Mouse (Mus musculus) frontal cortex, adult 2 months (tissue): Measurements from ENCODE around the gene Kat5. TPM values are rescaled to one million over a fixed set of nuclear protein-coding genes. Genes with fewer than 3 reads are reported as not detected.
A peak's percentile ranks its signal among the peaks of the same experiment; 100 is the strongest.

Source experiments
- DNase-seq, 2 experiments: peaks; one replicate each; pipeline ENCODE4 v3.0.0; 2022; ENCODE audit warnings: low spot score in 1 of 2; ENCODE audit errors: extremely low spot score in 1 of 2
- polyA plus RNA-seq: library from polyadenylated mRNA; depleted of rRNA; stranded (reverse); fragments of >200 nt; gene quantifications from 2 replicates; pipeline ENCODE4 v1.2.3, GENCODE M21; 2012

Gene Kat5
- polyA plus RNA-seq, 1 experiment = 111 TPM

DNA sequence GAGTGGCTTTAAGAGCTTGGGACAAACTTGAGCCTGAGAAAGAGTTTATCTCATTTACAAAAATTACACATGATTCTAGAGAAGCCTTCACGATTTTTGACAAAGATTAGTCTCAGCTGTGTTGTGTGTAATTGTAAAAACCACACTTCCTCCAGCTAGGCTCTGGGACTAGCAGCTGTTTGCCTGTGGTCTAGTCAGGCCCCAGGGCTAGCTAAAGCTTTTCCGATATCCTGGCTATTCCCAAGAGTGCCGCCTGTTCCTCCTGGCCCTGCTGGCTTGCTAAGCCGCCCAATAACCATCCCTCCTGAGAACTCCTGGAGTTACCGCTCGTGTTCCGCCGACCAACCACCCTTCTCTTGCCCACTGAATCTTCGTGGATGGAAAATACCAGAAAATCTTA is 22.1 kb upstream of the Kat5 start:
- no peak for DNase-seq

DNA sequence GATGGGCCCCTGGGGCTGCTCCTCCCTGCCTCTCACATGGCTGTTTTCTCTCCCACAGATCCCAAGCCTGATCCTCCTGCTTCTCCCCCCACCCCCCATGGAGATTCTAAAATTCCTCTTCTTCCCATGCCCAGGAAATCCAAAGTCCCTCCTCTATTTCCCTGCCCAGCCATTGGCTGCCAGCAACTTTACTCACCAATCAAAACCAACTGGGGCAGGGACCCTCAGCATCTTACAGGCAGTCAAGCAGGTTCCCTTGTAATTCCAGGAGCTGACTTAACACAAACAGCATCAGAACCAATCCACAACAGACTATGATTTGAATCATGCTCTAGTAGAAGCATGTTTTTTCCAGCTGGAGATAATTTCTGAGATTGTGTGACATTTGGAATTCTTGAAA is 19.9 kb upstream of the Kat5 start:
- no peak for DNase-seq

DNA sequence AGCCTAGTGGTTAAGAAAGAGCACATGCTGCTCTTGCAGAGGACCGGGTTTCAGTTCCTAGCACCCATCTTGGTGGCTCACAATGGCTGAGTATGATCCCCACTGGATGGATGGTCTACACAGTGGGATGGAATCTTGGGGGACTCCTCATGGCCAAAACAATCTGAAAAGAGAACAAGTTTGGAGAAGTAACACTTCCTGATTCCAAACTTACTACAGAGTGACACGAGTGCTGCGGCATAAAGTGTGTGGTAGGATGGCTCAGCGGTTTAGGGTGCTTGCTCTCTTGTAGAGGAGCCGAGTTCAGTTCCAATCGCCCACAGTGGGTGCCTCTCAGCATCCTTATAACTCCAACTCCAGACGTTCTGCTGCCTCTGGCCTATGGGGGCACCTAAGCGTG is 15.3 kb upstream of the Kat5 start:
- no peak for DNase-seq

DNA sequence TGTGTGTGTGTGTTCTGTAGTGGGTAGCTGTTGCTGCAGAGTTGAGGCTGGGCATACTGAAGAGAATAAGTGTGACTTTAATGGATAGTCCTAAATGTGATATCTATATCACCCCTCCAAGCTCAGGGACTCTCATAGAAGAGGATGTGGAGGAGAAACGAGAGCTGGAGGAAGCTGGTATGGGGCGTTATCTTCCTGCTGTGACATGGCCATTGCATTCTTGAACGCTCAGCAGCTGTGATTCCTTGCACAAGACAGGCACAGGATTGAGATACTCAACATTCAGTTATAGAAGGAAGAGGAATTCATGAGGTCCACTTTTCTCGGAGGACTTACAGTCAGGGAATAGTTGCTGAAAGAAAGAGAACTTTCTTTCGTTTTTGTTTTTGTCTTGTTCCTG is 11.8 kb upstream of the Kat5 start:
- no peak for DNase-seq

DNA sequence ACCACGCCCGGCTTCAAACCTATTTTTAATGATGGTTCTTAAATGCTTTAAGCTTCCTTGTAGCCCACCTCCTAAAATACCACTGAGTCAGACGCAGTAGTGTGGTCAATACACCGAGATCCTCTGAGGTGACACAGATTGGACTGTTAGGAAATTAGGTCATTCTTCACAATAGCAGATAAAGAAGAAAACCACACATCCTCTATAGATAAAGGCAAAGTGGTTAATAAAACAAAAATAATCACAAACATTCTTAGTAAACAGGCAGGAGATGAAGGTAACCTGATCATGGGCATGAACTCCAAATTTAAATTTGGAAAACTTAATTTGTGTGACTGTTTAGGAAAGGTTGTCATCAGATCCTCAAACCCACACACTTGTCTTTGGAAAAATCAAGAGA is 10.0 kb upstream of the Kat5 start:
- DNase-seq = no peak

DNA sequence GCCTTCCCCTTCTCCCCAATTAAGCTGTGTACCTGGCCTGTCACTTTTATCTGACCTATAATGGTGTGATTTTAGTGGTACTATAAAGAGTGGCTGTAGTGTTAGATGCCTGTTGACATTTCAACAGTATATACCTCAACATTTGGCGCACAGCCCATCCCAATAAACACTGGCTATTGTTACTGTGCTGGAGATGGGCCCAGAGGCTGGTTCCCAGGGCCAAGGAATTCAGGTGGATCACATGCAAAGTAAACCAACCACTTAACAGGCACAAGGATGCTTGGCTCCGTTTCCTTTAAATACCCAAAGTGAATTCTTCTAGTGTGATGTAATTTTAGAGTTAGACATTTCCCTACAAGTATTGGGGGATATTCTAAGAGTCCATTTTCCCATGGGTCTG is 4.9 kb upstream of the Kat5 start:
- DNase-seq = no peak

DNA sequence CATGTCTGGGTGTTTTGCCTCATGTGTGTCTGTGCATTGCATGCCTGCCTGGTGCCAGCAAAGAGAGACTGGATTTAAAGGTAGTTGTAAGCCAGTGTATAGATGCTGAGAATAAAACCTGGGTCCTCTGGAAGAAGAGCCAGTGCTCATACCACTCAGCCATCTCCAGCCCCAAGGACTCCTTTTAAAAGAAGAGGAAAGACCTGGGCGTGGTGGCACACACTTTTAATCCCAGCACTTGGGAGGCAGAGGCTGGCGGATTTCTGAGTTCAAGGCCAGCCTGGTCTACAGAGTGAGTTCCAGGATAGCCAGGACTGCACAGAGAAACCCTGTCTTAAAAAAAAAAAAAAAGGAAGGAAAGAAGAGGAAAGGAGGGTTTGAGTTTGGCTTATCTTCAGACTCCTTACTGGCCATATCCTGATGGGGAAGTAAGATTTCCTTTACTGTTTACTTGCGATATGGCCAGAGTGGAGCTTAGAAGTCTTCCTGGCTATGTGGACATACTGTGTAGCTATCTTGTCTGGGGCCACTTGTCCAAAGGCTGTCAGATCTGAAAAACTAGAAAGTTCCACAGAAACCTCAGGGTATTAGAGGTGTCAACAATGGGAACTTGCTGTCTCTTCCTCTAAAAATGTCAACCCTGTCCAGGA is 2.9 kb upstream of the Kat5 start:
- DNase-seq = no peak

DNA sequence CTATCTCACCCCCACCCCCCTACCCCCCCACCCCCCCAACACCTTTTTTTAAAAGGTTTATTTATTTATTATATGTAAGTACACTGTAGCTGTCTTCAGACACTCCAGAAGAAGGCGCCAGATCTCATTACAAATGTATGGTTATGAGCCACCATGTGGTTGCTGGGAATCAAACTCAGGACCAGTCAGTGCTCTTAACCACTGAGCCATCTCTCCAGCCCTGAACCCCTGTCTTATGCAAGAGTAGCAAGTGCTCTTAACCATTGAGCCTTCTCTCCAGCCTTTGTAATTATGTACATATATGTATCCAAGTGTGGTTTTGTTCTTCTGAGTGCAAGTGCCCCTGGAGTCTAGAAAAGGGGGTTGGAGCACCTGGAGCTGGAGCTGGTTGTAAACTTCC is 1.9 kb upstream of the Kat5 start:
- no peak for DNase-seq

DNA sequence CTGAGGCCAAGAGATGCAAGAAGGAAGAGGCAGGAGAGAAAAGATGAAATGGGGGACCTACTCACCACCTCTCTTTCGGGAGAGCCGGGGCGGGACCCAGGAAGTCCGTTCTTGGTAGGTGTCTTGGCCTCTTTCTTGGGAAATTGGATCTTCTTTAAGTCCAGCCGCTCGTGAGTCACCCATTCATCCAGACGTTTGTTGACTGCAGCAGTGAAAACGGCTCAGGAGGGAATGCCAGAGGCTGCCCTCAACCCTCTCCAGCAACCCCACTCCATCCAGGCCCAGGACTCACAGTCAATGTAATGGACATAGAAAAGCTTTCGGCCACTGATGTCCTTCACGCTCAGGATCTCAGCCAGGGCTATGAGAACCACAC is 878 bp downstream of the Kat5 start:
- DNase-seq = no peak

DNA sequence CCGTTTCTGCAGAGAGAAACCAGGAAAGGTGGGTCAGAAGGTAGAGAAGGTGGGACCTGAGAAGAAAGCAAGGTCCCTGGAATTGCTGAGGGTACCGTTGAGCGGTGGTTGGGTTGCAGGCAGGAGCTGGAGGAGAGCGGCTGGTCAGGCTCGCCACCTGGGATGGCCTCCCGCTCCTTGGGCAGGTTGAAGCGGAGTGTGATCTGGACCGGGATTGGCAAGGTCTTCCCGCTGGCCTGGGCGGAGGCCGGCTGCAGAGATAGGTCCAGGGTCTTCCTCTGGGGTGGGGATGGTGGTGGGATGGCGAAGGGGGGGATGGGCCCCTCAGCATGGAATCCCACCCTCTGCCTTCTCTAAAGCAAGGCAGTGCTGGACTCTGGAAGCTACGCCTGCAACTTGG is 1.3 kb downstream of the Kat5 start:
- no peak for DNase-seq

DNA sequence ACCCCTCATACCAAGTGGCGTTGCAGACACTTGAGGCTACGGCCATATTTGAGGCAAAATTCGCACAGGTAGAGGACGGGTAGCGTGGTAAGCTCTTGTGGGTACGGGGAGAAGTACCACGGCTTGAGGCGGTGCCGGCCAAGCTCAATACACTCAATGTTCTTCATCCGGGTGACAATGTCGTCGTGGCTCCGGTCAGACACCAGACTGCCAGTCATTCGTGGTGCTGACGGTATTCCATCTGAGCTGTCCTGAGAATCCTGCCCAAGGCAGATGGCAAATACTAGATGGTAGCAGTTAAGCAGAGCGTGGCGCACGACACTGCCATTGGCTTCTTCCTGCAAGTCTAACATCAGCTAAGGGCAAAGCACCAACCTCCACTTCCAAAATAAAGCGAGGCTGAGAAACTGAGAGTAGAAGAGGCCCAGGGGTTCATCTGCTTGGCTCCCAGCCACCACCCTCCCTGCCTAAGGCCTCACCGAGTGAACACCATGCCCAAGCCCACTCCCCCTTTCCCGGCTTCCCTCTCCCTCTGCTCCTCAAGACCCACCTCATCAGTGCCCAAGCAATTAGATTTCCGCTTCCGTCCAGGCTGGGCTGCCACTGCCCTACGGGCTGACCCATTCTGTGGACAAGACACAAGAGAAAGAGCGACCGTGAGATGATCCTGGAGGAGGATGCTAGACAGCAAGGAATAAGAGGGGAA is 2.2 kb downstream of the Kat5 start:
- no peak for DNase-seq

DNA sequence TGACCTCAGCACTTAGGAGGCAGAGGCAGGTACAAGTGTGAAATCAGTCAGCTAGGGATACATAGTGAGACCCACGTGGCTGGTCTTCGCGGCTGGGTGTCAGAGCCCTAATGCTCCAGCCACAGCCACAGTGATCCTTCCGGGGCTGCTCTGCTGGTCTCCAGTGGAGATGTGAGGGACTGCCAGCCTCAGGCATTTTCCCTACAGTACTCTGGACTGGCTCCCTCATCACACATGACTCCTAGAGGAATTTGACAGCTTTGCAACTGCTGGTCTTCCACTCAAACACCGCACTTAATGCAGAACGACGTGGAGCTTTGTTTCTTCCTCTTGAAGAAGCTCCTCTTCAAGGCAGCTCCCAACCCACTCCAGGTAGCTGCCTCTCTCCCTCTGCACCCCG is 3.8 kb downstream of the Kat5 start:
- DNase-seq = no peak

DNA sequence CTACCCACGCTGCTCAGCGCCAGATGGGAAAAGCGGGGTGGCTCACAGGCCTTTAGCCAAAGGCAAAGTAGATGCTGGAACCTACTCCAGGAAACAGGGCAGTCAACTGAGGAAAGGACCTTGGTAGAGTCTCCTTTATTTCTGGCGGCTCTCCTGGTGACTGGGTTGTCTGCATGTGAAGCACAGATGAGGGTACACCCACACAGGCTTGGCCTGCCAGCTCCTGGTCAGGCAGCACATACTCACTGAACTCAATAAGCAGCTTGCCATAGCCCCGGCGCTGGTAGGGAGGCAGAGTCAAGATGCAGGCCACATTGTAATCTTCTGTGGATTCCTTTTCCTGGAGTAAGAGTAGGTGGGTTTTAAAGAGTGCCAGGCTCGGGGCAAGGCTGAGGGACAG is 4.9 kb downstream of the Kat5 start:
- no peak for DNase-seq

DNA sequence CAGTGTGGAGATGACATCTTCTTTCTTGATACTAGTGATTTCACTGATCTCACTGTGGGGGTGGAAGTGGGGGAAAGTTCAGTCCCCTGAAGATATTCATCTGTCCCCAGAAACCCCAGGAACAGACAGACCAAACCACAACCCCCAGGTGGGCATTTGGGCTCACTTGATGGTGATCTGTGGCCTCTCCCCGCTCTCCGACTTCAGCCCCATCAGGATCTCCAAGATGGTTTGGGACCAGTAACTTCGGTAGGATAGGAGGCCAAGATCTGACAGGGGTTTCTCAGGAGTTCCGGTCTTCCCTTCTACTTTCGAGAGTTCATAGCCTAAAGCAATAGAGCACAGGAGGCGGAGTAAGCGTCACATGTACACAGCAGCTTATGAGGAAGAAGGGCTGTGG is 6.4 kb downstream of the Kat5 start:
- DNase-seq = no peak

DNA sequence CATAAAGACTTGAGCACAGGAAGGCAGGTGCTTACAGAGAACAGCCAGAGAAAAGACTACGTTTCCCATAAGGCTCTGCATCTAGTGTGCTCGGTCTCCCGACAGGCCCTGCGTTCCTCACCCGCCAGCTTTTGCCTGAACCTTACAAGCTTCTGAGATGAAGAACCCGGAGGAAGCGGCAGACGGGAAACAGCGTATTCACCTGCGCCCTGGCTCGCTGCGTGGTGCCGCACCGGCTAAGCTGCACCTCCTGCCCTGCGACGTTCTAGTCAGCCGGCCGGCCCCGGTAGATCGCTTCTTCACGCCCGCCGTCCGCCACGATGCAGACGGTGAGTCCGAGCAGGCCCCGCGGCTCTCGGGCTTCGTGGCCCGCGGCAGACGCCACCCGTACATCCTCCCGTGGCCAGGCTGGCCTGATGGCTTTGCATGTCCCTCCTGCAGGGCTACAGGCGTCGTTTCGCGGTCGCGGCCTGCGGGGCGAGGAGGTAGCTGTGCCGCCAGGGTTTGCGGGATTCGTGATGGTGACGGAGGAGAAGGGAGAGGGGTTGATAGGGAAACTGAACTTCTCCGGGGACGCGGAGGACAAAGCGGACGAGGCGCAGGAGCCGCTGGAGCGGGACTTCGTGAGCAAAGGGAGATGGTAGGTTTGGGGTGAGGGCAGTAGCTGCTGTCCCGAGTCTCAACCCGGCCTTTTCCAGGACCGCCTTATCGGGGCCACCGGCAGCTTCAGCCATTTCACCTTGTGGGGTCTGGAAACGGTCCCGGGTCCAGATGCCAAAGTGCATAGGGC is 8.1 kb downstream of the Kat5 start, which contains the start of gene Rnaseh2c:
Gene Rnaseh2c (plus strand): TSS at position 122 of the 790 bp plus-strand sequence.
- peak; percentile 76 to 87 for DNase-seq

DNA sequence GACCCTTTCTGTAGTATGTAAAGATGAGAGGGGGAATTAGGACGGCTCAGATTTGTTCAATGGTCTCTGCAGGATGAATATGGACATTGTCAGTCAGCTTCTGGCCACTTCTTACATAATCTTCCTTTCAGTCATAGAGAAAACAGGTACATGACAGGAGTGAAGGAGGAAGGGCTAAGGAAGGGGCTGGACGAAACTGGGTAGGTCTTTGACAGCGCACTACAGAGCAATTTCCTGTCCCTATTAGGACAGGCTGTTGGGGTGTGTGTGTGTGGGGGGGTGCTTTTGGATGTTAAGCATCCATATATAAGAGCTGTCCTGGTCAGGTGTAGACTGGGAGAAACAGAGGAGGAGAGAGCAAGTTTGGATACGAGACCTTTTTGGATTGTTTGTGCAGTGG is 10.8 kb downstream of the Kat5 start:
- no peak for DNase-seq

DNA sequence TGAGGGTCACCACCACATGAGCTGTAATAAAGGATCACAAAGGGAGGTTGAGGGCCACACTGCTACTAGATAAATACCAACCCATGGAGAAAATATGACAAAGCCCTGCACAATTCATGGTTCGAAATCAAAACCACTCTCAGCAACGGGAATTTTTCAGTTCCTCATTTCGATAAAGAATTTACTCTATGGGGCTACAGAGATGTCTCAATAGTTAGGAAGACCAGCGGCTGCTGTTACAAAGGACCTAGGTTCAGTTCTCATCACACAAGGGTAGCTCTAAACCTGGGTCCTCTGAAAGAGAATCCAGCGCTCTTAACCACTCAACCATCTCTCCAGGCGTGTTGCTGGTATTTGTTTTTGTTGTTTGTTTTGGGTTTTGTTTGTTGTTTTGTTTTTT is 18.1 kb downstream of the Kat5 start:
- no peak for DNase-seq

DNA sequence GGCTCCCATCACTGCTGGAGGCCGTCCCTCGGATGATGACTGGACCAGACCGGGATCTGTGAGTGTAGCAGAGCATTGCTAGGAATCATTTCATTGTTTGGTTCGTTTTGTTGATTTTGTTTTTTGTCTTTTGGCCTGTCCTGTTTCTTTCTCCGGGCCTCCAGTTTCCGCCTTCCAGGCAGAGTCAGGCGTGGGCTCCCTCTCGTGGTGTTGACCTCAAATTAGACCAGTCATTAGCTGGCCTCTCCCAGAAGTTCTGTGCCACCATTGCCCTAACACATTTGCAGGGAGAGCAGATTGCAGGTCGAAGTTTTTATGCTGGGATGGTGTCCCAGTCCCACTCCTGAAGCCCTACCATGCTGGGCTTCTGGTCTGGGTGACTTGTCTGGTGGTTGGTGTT is 20.9 kb downstream of the Kat5 start:
- no peak for DNase-seq

DNA sequence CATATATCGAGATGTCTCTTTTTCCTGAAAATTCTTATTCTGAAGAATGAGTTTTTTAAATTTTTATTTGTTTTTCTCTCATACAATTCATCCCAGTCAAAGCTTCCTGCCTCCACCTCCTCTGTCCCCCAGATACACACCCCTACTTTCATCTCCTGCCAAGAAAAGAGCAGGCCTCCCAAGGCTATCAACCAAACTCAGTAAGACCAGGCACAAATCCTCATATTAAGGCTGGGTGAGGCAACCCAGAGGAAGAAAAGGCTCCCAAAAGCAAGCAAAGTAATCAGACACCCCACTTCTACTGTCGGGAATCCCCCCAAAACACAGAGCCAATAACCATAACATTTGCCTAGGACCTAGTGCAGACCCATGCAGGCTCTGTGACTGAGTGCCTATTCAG is 28.0 kb downstream of the Kat5 start:
- DNase-seq = no peak

DNA sequence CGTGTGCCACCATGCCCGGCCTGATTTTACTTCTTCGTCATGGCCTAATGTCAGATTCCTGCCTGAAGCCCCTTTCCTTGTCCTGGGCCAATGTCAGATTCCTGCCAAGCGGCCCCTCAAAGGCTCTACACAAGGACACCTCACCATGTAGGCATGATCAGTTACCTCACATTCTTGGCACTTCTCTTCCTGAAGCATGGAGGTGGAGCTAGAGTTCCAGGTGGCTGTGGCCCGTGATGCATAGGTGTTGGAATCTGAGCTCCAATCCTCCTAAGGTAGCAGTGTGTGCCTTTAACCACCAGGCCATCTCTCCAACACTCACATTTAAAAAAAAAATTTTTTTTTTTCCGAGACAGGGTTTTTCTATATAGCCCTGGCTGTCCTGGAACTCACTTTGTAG is 29.3 kb downstream of the Kat5 start:
- no peak for DNase-seq

DNA sequence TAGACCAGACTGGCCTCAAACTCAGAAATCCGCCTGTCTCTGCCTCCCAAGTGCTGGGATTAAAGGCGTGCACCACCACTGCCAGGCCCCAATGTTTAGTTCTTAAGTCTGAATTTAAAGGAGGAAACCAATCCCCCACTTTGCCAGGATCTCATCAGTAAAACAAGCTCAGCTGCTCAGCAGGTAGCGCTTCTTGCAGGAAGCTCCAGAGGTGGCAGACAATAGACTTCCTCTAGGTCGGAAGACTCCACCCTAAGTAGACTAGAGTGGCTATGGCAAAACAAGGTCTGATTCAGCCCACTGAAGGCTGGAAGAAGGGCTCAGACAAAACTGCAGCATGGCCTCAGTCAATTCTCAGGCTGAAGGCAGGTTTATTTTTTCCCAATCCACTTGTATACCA is 30.1 kb downstream of the Kat5 start:
- DNase-seq = no peak

DNA sequence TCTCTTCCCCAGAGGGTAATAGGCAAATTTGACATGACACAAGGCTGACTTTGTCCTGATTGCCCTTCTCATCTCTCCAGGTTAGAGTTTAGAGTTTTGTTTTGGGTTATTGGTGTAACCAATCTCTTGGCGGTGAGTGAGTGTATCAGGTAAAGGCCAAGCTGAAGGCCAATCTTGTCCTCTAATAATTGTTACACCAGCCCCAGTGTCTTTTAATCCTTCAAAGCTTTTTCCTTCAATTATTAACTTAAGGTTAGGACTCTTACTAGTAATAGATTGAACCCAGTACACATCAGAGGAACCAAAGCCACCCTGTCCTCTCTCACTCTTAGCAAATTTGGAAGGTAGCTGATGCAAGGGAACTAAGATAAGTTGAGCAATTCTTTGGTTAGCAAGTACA is 34.7 kb downstream of the Kat5 start:
- no peak for DNase-seq
